Mouse (Mus musculus) CH12.LX (cell line): ENCODE data around the gene E130309D02Rik. TPM values are rescaled to one million over a fixed set of nuclear protein-coding genes. Genes with fewer than 3 reads are reported as not detected.

Experiments used
- DNase-seq: peaks from one replicate; pipeline ENCODE4 v3.0.0-alpha.2; 2013; ENCODE audit errors: extremely low read depth
- H3K27ac ChIP-seq: 2 replicates; pipeline ENCODE4 v1.5.1; 2012; ENCODE audit warnings: low read depth, mild to moderate bottlenecking, control low read depth, moderate library complexity; ENCODE audit not compliant: insufficient read depth
- H3K27me3 ChIP-seq: replicated peaks from 2 replicates; pipeline ENCODE3; 2012; ENCODE audit warnings: inconsistent platforms
- H3K36me3 ChIP-seq, 2 experiments: replicated peaks in 1 of 2; 2 replicates each; pipeline versions ENCODE3 to v1.6.1; 2012; ENCODE audit warnings: inconsistent platforms in 1 of 2, low read length in 1 of 2, mild to moderate bottlenecking in 1 of 2, mixed read lengths in 1 of 2, moderate library complexity in 1 of 2; ENCODE audit not compliant: control insufficient read depth in 1 of 2, insufficient read depth in 1 of 2
- H3K4me1 ChIP-seq, 2 experiments: 2 replicates each; pipeline ENCODE4 v1.6.1; 2012; ENCODE audit warnings: inconsistent platforms in 1 of 2, moderate library complexity in 1 of 2; ENCODE audit not compliant: insufficient read depth in 2 of 2, control insufficient read depth in 1 of 2
- H3K4me2 ChIP-seq: 2 replicates; pipeline ENCODE4 v1.6.1; 2012; ENCODE audit warnings: low read depth, mild to moderate bottlenecking, control low read depth; ENCODE audit not compliant: poor library complexity, insufficient read depth, severe bottlenecking
- H3K4me3 ChIP-seq, 3 experiments: fragments of 150-350 bp in 1 of 3; sonication (generic) in 1 of 3; replicated peaks in 1 of 3; 2 replicates each; pipeline versions ENCODE3 to v1.5.1; 2011 to 2012; ENCODE audit warnings: low read depth in 2 of 3, low read length in 2 of 3, mild to moderate bottlenecking in 2 of 3, moderate library complexity in 2 of 3, control low read depth in 1 of 3, improper control_type of control experiment in 1 of 3, inconsistent platforms in 1 of 3, mixed read lengths in 1 of 3; ENCODE audit not compliant: poor library complexity in 1 of 3
- H3K79me2 ChIP-seq: replicated peaks from 2 replicates; pipeline ENCODE4 v1.6.1; 2012; ENCODE audit warnings: mild to moderate bottlenecking, moderate library complexity; ENCODE audit not compliant: control insufficient read depth, poor library complexity, insufficient read depth, severe bottlenecking; ENCODE audit errors: extremely low read depth
- H3K9ac ChIP-seq: 2 replicates; pipeline ENCODE4 v1.6.1; 2012; ENCODE audit warnings: low read depth, mild to moderate bottlenecking, control low read depth, moderate library complexity; ENCODE audit not compliant: insufficient read depth
- H3K9me3 ChIP-seq: replicated peaks from 2 replicates; pipeline ENCODE3; 2012; ENCODE audit warnings: low read length, inconsistent platforms, mixed read lengths
- BHLHE40 ChIP-seq: IDR thresholded peaks from 2 replicates; pipeline ENCODE4 v1.6.1; 2011; ENCODE audit warnings: mild to moderate bottlenecking, low read depth, low read length, improper control_type of control experiment
- CHD1 ChIP-seq: IDR thresholded peaks from 2 replicates; pipeline ENCODE4 v1.6.1; 2012; ENCODE audit warnings: low read depth, low read length, improper control_type of control experiment, inconsistent platforms
- ELF1 ChIP-seq: IDR thresholded peaks from 2 replicates; pipeline ENCODE4 v1.6.1; 2014; ENCODE audit warnings: low read depth, mild to moderate bottlenecking, inconsistent platforms, low read length, improper control_type of control experiment
- ETS1 ChIP-seq: conservative IDR thresholded peaks from 2 replicates; pipeline ENCODE4 v1.6.1; 2012; ENCODE audit warnings: low read depth, mild to moderate bottlenecking, inconsistent platforms, low read length, improper control_type of control experiment, moderate library complexity
- GABPA ChIP-seq: IDR thresholded peaks from 2 replicates; pipeline ENCODE4 v1.6.1; 2012; ENCODE audit warnings: low read depth, low read length, improper control_type of control experiment, inconsistent platforms; ENCODE audit not compliant: insufficient replicate concordance
- JUN ChIP-seq: IDR thresholded peaks from 2 replicates; pipeline ENCODE4 v1.6.1; 2011; ENCODE audit warnings: low read depth, mild to moderate bottlenecking, low read length, improper control_type of control experiment, moderate library complexity; ENCODE audit not compliant: insufficient read depth
- JUND ChIP-seq: conservative IDR thresholded peaks from 2 replicates; pipeline ENCODE4 v1.6.1; 2011; ENCODE audit warnings: low read depth, low read length, improper control_type of control experiment
- KAT2A ChIP-seq: IDR thresholded peaks from 2 replicates; pipeline ENCODE4 v1.6.1; 2012; ENCODE audit warnings: low read length, improper control_type of control experiment, inconsistent platforms; ENCODE audit not compliant: insufficient replicate concordance
- MXI1 ChIP-seq: IDR thresholded peaks from 2 replicates; pipeline ENCODE4 v1.6.1; 2011; ENCODE audit warnings: mild to moderate bottlenecking, low read depth, low read length, improper control_type of control experiment
- MYC ChIP-seq: IDR thresholded peaks from 2 replicates; pipeline ENCODE4 v1.6.1; 2011; ENCODE audit warnings: low read depth, mild to moderate bottlenecking, improper control_type of control experiment, low read length
- PAX5 ChIP-seq: IDR thresholded peaks from 2 replicates; pipeline ENCODE4 v1.6.1; 2012; ENCODE audit warnings: low read length, inconsistent platforms, mixed read lengths
- POLR2A ChIP-seq: IDR thresholded peaks from 2 replicates; pipeline ENCODE4 v1.6.1; 2011; ENCODE audit warnings: low read depth, mild to moderate bottlenecking, improper control_type of control experiment, low read length
- RCOR1 ChIP-seq: conservative IDR thresholded peaks from 2 replicates; pipeline ENCODE4 v1.6.1; 2012; ENCODE audit warnings: low read depth, mild to moderate bottlenecking, inconsistent platforms, low read length, improper control_type of control experiment
- SIN3A ChIP-seq: IDR thresholded peaks from 2 replicates; pipeline ENCODE4 v1.6.1; 2012; ENCODE audit warnings: low read length, improper control_type of control experiment, inconsistent platforms
- TCF12 ChIP-seq: IDR thresholded peaks from 2 replicates; pipeline ENCODE4 v1.6.1; 2014; ENCODE audit warnings: low read depth, mild to moderate bottlenecking, inconsistent platforms, low read length, improper control_type of control experiment
- UBTF ChIP-seq: IDR thresholded peaks from 2 replicates; pipeline ENCODE4 v1.6.1; 2012; ENCODE audit warnings: low read depth, mild to moderate bottlenecking, inconsistent platforms, low read length, improper control_type of control experiment, moderate library complexity
- ZC3H11A ChIP-seq: IDR thresholded peaks from 2 replicates; pipeline ENCODE4 v1.6.1; 2012; ENCODE audit warnings: low read depth, mild to moderate bottlenecking, inconsistent platforms, low read length, improper control_type of control experiment
- dilution Hi-C: fragments of 300-500 bp; cut with MboI; formaldehyde crosslinking; loops from 2 replicates; pipeline ENCODE4 v1.14.3; 2020; ENCODE audit warnings: low sequenced_read_pairs; ENCODE audit not compliant: extremely low pct_unique_long_range_greater_than_20kb, extremely low pct_ligation_motif_present
- in situ Hi-C: fragments of 300-500 bp; cut with MboI; formaldehyde crosslinking; loops from 3 replicates; pipeline ENCODE4 v1.14.3; 2019; ENCODE audit warnings: low sequenced_read_pairs, low pct_ligation_motif_present, low pct_unique_long_range_greater_than_20kb, mixed read lengths
- polyA plus RNA-seq: library from polyadenylated mRNA; unstranded; fragments of >175 nt; gene quantifications from 2 replicates; pipeline ENCODE4 v1.2.1, GENCODE M21; 2012; ENCODE audit warnings: low read depth; ENCODE audit not compliant: insufficient read length
- total RNA-seq, 2 experiments: library from RNA; depleted of rRNA; stranded (reverse); fragments of 300-350 nt in 1 of 2; fragments of >200 nt in 1 of 2; gene quantifications; 2 replicates each; pipeline ENCODE4 v1.2.3; 2012 to 2014

Gene E130309D02Rik
- total and polyA plus RNA-seq, 3 experiments: 23.7 to 63.7 (median 32.7) TPM

DNA sequence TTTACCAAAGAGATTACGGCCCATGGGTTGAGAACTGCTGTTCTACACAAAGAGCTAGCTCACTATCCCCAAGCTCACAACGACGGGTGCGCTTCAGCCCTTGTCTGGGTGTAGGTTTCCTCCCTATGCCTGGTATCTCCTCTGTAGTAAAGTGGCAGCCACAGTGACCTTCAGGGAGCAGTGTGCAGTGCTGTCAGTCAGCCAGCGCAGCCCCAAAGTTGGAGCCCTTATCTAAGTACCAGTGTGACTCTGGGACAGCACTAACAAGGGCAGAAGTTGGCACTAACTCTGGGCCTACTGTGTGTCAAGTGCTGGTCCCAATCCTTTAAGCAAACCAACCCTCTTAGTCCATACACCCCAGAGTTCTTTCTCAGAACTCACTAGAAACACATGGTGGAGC is 6.3 kb downstream of the E130309D02Rik start:
- H3K4me1 ChIP-seq: peaks cover 3 to 32% of the 10 kb centered on the region in 2 experiments; a peak in 3 of 4 replicates

DNA sequence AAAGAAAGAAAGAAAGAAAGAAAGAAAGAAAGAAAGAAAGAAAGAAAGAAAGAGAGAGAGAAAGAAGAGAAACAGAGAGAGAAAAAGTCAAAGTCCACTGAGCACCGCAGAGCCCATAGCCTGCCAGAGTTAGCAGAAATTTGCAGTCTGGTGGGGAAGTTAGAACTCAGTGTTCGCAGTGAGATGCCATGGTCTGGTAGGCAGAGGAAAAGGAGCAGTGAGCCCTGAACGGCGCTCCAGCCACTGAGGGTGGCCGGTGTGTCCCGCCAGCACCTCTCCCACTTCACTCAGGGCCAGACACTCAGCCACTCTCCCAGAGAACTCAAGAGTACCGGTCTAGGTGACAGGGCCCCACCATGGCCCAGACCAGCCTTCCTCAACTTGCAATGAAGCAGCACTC is 10.9 kb downstream of the E130309D02Rik start:
- Histone ChIP-seq H3K4me1 (peaks cover 0 to 7% of the 10 kb centered on the region in 2 experiments; a peak in 2 of 4 replicates), H3K27ac (no peak overlapping the region), H3K4me3 (no peak overlapping the region), H3K27me3 (no peaks in the 10 kb centered on the region), H3K9ac (no peak overlapping the region), H3K36me3 (peaks cover 90 to 98% of the 10 kb centered on the region in 2 experiments), H3K79me2 (peaks cover 5% of the 10 kb centered on the region), H3K9me3 (peaks cover 6% of the 10 kb centered on the region), H3K4me2 (no peak overlapping the region)
- in situ Hi-C loops: no loop called here
- DNase-seq: no peak
- TF ChIP-seq ELF1 (no peak), PAX5 (no peak), MXI1 (no peak), GABPA (no peak), JUND (no peak), CHD1 (no peak), MYC (no peak), KAT2A (no peak), ZC3H11A (no peak), RCOR1 (no peak), JUN (no peak), UBTF (no peak), BHLHE40 (no peak), ETS1 (no peak), POLR2A (no peak)
- dilution Hi-C loops: no loop called here

More for the DNA sequence above, 6.3 kb downstream of the E130309D02Rik start:
- Histone ChIP-seq H3K4me3 (no peak overlapping the region), H3K9ac (no peak overlapping the region), H3K27ac (no peak overlapping the region), H3K9me3 (peaks cover 3% of the 10 kb centered on the region), H3K27me3 (no peaks in the 10 kb centered on the region), H3K36me3 (peaks cover 75 to 95% of the 10 kb centered on the region in 2 experiments), H3K4me2 (no peak overlapping the region), H3K79me2 (peaks cover 21% of the 10 kb centered on the region)
- DNase-seq: no peak
- dilution Hi-C loops (no loop called here), in situ Hi-C loops (no loop called here)
- TF ChIP-seq KAT2A (no peak), GABPA (no peak), TCF12 (no peak), SIN3A (no peak)
